Mouse (Mus musculus): ENCODE results near the gene Sncb. TPM values are rescaled to one million over a fixed set of nuclear protein-coding genes. Genes with fewer than 3 reads are reported as not detected.

The Sncb gene
- total and polyA plus RNA-seq, 3 experiments, result not detected

GRCm38 (mm10) chr13:54760164-54760795 is 6.1 kb downstream of the Sncb start:
- DNase-seq (ENCODE audit: low read depth, low spot score), result no peak
- no peaks in the 10 kb centered on the region for H3K79me2 ChIP-seq (ENCODE audit: control insufficient read depth, insufficient read depth, low read length, poor library complexity)
- H3K36me3 ChIP-seq (ENCODE audit: control insufficient read depth in 1 of 2, insufficient read depth in 2 of 2, low read length in 2 of 2), result no peaks in the 10 kb centered on the region
- no peak overlapping the region for H3K4me3 ChIP-seq (ENCODE audit: control insufficient read depth in 1 of 2, insufficient read depth in 1 of 2, low read depth in 2 of 2, low read length in 2 of 2)
- H3K27me3 ChIP-seq (ENCODE audit: control insufficient read depth in 1 of 2, insufficient read depth in 2 of 2, low read length in 2 of 2), result no peaks in the 10 kb centered on the region
- TF ChIP-seq CHD1 (IDR thresholded peaks at IDR 0.05; ENCODE audit: low read depth, low read length), result no peak
- no peak for TF ChIP-seq RCOR1 (IDR thresholded peaks at IDR 0.05; ENCODE audit: low read depth, low read length)
- no peak for TF ChIP-seq SIN3A (IDR thresholded peaks at IDR 0.05; ENCODE audit: low read length)
- no peak for TF ChIP-seq UBTF (IDR thresholded peaks at IDR 0.05; ENCODE audit: borderline replicate concordance, insufficient read depth, low read depth, low read length)
- no peak for TF ChIP-seq TCF12 (IDR thresholded peaks at IDR 0.05; ENCODE audit: low read depth, low read length)
- TF ChIP-seq ZNF384 (IDR thresholded peaks at IDR 0.05; ENCODE audit: low read depth, low read length), result no peak
- TF ChIP-seq MAZ (IDR thresholded peaks at IDR 0.05; ENCODE audit: low read depth, low read length), result no peak
- TF ChIP-seq MYC (IDR thresholded peaks at IDR 0.05; ENCODE audit: low read depth, low read length), result no peak
- TF ChIP-seq BHLHE40 (IDR thresholded peaks at IDR 0.05; ENCODE audit: borderline replicate concordance, low read depth, low read length), result no peak
- no peak for TF ChIP-seq ELF1 (IDR thresholded peaks at IDR 0.05; ENCODE audit: low read depth, low read length)
- no peak for TF ChIP-seq MYB (IDR thresholded peaks at IDR 0.05; ENCODE audit: low read depth, low read length)
- TF ChIP-seq MAX (IDR thresholded peaks at IDR 0.05; ENCODE audit: low read length), result no peak
- no peaks in the 10 kb centered on the region for H3K9me3 ChIP-seq (replicated peaks; ENCODE audit: insufficient read depth, low read length)
- no peak overlapping the region for H3K27ac ChIP-seq (ENCODE audit: control insufficient read depth, low read depth, low read length)
- H3K9ac ChIP-seq (ENCODE audit: control insufficient read depth, low read depth, low read length, poor library complexity, severe bottlenecking), result no peak overlapping the region
- no peaks in the 10 kb centered on the region for H3K4me1 ChIP-seq (ENCODE audit: control insufficient read depth in 1 of 2, insufficient read depth in 2 of 2, low read length in 2 of 2)

- H3K36me3 ChIP-seq (ENCODE audit: control insufficient read depth in 1 of 2, insufficient read depth in 2 of 2, low read length in 2 of 2), result no peaks in the 10 kb centered on the region
- no peaks in the 10 kb centered on the region for H3K4me1 ChIP-seq (ENCODE audit: control insufficient read depth in 1 of 2, insufficient read depth in 2 of 2, low read length in 2 of 2)
- no peak overlapping the region for H3K4me3 ChIP-seq (ENCODE audit: control insufficient read depth in 1 of 2, insufficient read depth in 1 of 2, low read depth in 2 of 2, low read length in 2 of 2)
- no peaks in the 10 kb centered on the region for H3K79me2 ChIP-seq (ENCODE audit: control insufficient read depth, insufficient read depth, low read length, poor library complexity)
- H3K27ac ChIP-seq (ENCODE audit: control insufficient read depth, low read depth, low read length), result no peak overlapping the region
- DNase-seq (ENCODE audit: low read depth, low spot score), result no peak
- no peaks in the 10 kb centered on the region for H3K9me3 ChIP-seq (replicated peaks; ENCODE audit: insufficient read depth, low read length)
- H3K27me3 ChIP-seq (ENCODE audit: control insufficient read depth in 1 of 2, insufficient read depth in 2 of 2, low read length in 2 of 2), result no peaks in the 10 kb centered on the region
- TF ChIP-seq ETS1 (IDR thresholded peaks at IDR 0.05; ENCODE audit: low read depth, low read length) (no peak), NRF1 (IDR thresholded peaks at IDR 0.05; ENCODE audit: insufficient read depth, low read depth, low read length, poor library complexity, severe bottlenecking) (no peak)
- no peak overlapping the region for H3K9ac ChIP-seq (ENCODE audit: control insufficient read depth, low read depth, low read length, poor library complexity, severe bottlenecking)
These were observed 6.9 kb downstream of the Sncb start for GRCm38 (mm10) chr13:54759496-54759895.
